Mouse (Mus musculus): ENCODE results near the gene Get4. TPM values are rescaled to one million over a fixed set of nuclear protein-coding genes. Genes with fewer than 3 reads are reported as not detected.

The Get4 gene
- polyA plus RNA-seq, 1 experiment from 2014 or later: 134 TPM

- DNase-seq (ENCODE audit: low read depth, low spot score): no peak
- in situ Hi-C loops (cut with MboI; ENCODE audit: low pct_unique_long_range_greater_than_20kb): loop anchor here (5.0 kb wide), 1 partner anchor 46 kb away; the partner anchor contains the start of gene Adap1
- TF ChIP-seq CTCF (IDR thresholded peaks at IDR 0.05): no peak
- ATAC-seq: peak; percentile 32
- POLR2A ChIA-PET: interaction anchor here (0.7 to 1.3 kb wide), 3 partner anchors 9 to 43 kb away, joined by 3 to 4 read pairs (median 3); partner anchors contain the start of gene Get4
- CTCF ChIA-PET: interaction anchor here (0.6 to 4.2 kb wide), 18 partner anchors 9 to 435 kb away, joined by 3 to 39 read pairs (median 4); partner anchors contain the start of genes Adap1, Cox19 and Cyp2w1
- no peaks in the 10 kb centered on the region for H3K27me3 ChIP-seq
Observed at GRCm38 (mm10) chr5:139281373-139282112, 29.4 kb downstream of the Get4 start.

GRCm38 (mm10) chr5:139282191-139282590 lies 30.1 kb downstream of the Get4 start:
- no peak for TF ChIP-seq CTCF (IDR thresholded peaks at IDR 0.05)
- ATAC-seq (peak; percentile 41), DNase-seq (ENCODE audit: low read depth, low spot score) (no peak)
- CTCF ChIA-PET: interaction anchor here (0.6 to 4.2 kb wide), 19 partner anchors 9 to 436 kb away, joined by 3 to 39 read pairs (median 4); partner anchors contain the start of genes Adap1, Cox19 and Cyp2w1
- no peaks in the 10 kb centered on the region for H3K27me3 ChIP-seq
- POLR2A ChIA-PET: interaction anchor here (0.7 to 1.3 kb wide), 4 partner anchors 10 to 43 kb away, joined by 3 to 4 read pairs (median 3); partner anchors contain the start of genes Adap1 and Get4
- in situ Hi-C loops (cut with MboI; ENCODE audit: low pct_unique_long_range_greater_than_20kb): loop anchor here (5.0 kb wide), 1 partner anchor 45 kb away; the partner anchor contains the start of gene Adap1

GRCm38 (mm10) chr5:139283460-139284180 lies 31.5 kb downstream of the Get4 start:
- CTCF ChIA-PET: interaction anchor here (2.7 to 4.2 kb wide), 2 partner anchors 42 to 70 kb away, joined by 17 to 39 read pairs; partner anchors contain the start of genes Adap1 and Cyp2w1
- POLR2A ChIA-PET: no interaction called here
- in situ Hi-C loops (cut with MboI; ENCODE audit: low pct_unique_long_range_greater_than_20kb): loop anchor here (5.0 kb wide), 1 partner anchor 44 kb away; the partner anchor contains the start of gene Adap1
- DNase-seq (ENCODE audit: low read depth, low spot score) (no peak), ATAC-seq (no peak)
- H3K27me3 ChIP-seq: no peaks in the 10 kb centered on the region
- no peak for TF ChIP-seq CTCF (IDR thresholded peaks at IDR 0.05)

GRCm38 (mm10) chr5:139285383-139286067 lies 33.4 kb downstream of the Get4 start:
- TF ChIP-seq CTCF (IDR thresholded peaks at IDR 0.05): no peak
- in situ Hi-C loops (cut with MboI; ENCODE audit: low pct_unique_long_range_greater_than_20kb): no loop called here
- ATAC-seq: no peak
- DNase-seq (ENCODE audit: low read depth, low spot score): no peak
- POLR2A ChIA-PET: interaction anchor here (0.6 kb wide), 1 partner anchor 174 kb away, joined by 5 read pairs; no protein-coding TSS in a partner anchor
- no peaks in the 10 kb centered on the region for H3K27me3 ChIP-seq
- CTCF ChIA-PET: interaction anchor here (1.2 kb wide), 1 partner anchor 40 kb away, joined by 3 read pairs; the partner anchor contains the start of gene Adap1

- H3K27me3 ChIP-seq: no peaks in the 10 kb centered on the region
- ATAC-seq: no peak
- no peak for TF ChIP-seq CTCF (IDR thresholded peaks at IDR 0.05)
- in situ Hi-C loops (cut with MboI; ENCODE audit: low pct_unique_long_range_greater_than_20kb): no loop called here
- ChIA-PET CTCF (interaction anchor here (0.7 to 1.3 kb wide), 2 partner anchors 9 to 14 kb away, joined by 3 read pairs; no protein-coding TSS in a partner anchor), POLR2A (no interaction called here)
- no peak for DNase-seq (ENCODE audit: low read depth, low spot score)
Observed at GRCm38 (mm10) chr5:139286142-139286941, 34.2 kb downstream of the Get4 start.

DNA sequence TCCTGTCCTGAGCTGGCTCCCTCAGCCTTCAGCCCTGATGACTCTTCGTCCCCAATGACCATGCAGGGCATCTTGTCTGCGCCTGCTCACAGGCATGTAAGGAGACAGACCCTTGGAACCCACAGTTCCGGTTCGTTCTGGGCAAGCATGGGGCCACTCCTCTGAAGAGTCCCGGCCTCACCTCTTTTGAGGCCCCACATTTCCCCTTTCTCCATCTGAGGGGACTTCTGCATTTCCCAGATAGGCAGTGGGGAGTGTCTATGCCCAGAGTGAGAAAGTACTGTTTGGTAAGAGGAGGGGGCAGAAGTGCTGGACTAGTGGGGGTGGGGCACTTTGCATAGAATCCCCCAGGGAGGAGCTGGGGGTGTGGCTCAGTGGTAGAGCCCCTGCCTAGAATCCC lies 35.0 kb downstream of the Get4 start:
- TF ChIP-seq CTCF (IDR thresholded peaks at IDR 0.05): no peak
- CTCF ChIA-PET: interaction anchor here (0.7 to 1.3 kb wide), 2 partner anchors 8 to 14 kb away, joined by 3 read pairs; no protein-coding TSS in a partner anchor
- no peak for DNase-seq (ENCODE audit: low read depth, low spot score)
- no peaks in the 10 kb centered on the region for H3K27me3 ChIP-seq
- POLR2A ChIA-PET: no interaction called here
- no peak for ATAC-seq
- in situ Hi-C loops (cut with MboI; ENCODE audit: low pct_unique_long_range_greater_than_20kb): no loop called here

DNA sequence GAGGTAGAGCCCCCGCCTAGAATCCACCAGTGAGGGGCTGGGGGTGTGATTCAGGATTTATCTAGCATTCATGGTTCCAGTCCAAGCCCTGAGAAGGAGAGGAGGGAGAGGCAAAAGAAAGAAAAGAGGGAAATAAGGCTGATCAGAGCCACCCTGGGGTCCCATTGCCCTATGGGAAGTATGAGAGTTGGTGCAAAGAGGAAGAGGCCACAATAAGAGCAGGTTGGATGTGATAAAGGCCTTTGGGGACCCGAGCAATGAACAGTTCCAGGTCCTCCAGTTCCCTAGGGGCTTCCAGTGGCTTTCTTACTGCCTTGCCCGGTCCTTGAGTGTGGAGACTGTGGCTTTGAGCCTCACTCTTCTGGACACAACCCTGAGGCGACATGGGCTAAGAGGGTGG lies 35.7 kb downstream of the Get4 start:
- no peak for TF ChIP-seq CTCF (IDR thresholded peaks at IDR 0.05)
- DNase-seq (ENCODE audit: low read depth, low spot score) (no peak), ATAC-seq (no peak)
- ChIA-PET POLR2A (interaction anchor here (0.7 kb wide), 1 partner anchor 14 kb away, joined by 3 read pairs; no protein-coding TSS in a partner anchor), CTCF (no interaction called here)
- in situ Hi-C loops (cut with MboI; ENCODE audit: low pct_unique_long_range_greater_than_20kb): no loop called here
- no peaks in the 10 kb centered on the region for H3K27me3 ChIP-seq

DNA sequence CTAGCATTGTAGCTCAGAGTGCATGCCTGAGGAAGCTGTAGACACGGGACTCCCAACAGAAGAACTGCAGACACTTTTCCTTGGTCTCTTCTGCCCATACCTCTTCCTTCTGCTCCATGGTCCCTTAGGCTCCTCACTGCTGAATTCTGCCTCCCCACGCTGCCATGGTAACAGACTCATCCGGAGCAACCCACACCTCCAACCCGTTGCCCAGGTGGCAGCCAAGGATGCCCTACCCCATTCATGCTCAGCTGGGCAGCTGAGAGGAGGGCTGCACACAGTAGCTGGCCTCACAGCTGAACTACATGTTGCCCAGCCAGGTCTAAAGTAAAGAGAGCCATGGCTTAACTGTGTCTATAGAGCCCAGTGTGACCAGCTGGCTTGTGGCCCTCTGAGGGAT lies 36.5 kb downstream of the Get4 start:
- CTCF ChIA-PET: no interaction called here
- no peak for ATAC-seq
- in situ Hi-C loops (cut with MboI; ENCODE audit: low pct_unique_long_range_greater_than_20kb): no loop called here
- TF ChIP-seq CTCF (IDR thresholded peaks at IDR 0.05): no peak
- POLR2A ChIA-PET: no interaction called here
- no peaks in the 10 kb centered on the region for H3K27me3 ChIP-seq
- no peak for DNase-seq (ENCODE audit: low read depth, low spot score)

GRCm38 (mm10) chr5:139290467-139291259 lies 38.5 kb downstream of the Get4 start:
- TF ChIP-seq CTCF (IDR thresholded peaks at IDR 0.05): no peak
- H3K27me3 ChIP-seq: no peaks in the 10 kb centered on the region
- CTCF ChIA-PET: interaction anchor here (2.0 kb wide), 1 partner anchor 8 kb away, joined by 8 read pairs; no protein-coding TSS in a partner anchor
- in situ Hi-C loops (cut with MboI; ENCODE audit: low pct_unique_long_range_greater_than_20kb): no loop called here
- ATAC-seq (no peak), DNase-seq (ENCODE audit: low read depth, low spot score) (no peak)
- POLR2A ChIA-PET: no interaction called here
